Mouse (Mus musculus): ENCODE measurements around the gene Chn1.

DNA sequence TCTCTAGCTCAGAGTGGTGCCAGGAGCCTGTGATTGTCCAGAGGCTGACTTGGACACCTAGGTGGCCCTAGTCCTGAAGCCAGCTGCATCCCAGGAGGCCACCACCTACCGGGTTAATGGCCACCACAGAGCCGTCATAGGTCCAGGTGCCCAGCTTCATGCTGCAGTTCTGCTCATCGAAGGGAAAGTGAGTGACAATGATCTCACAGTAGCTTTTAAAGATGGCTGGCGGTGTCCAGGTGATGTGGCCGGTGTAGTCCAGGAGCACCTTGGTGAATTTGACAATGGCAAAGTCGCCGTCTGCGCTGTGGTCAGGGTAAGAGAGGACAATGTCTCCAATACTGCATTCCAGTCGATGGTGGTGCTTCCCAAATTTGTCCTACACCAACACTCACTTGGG, 203.8 kb downstream of the Chn1 start:
- TF ChIP-seq CTCF (IDR thresholded peaks at IDR 0.05; ENCODE audit: low read depth, low read length) (no peak), GATA1 (IDR thresholded peaks at IDR 0.05; ENCODE audit: borderline replicate concordance, low read length) (no peak)
